Mouse (Mus musculus) thymus, adult 2 months (tissue): ENCODE measurements around the gene Soat1.

Source experiments
- CTCF ChIP-seq: fragments of 200-500 bp; IDR thresholded peaks from 2 replicates; pipeline ENCODE4 v1.5.1; 2012; ENCODE audit warnings: mild to moderate bottlenecking, control low read depth, low read length, moderate library complexity, borderline replicate concordance; ENCODE audit not compliant: control insufficient read depth, poor library complexity, insufficient read depth; ENCODE audit errors: extremely low read depth
- POLR2A ChIP-seq: fragments of 200-500 bp; IDR thresholded peaks from 2 replicates; pipeline ENCODE4 v1.6.1; 2012; ENCODE audit warnings: mild to moderate bottlenecking, low read length, control low read depth, moderate library complexity; ENCODE audit not compliant: control insufficient read depth, poor library complexity, insufficient read depth; ENCODE audit errors: extremely low read depth

- TF ChIP-seq CTCF (no peak), POLR2A (no peak)
Measured at GRCm38 (mm10) chr1:156459690-156460089, 14.4 kb downstream of the Soat1 start.
